Mouse (Mus musculus) bone marrow, adult 2 months (tissue): ENCODE results near the gene Rdh9. TPM values are rescaled to one million over a fixed set of nuclear protein-coding genes. Genes with fewer than 3 reads are reported as not detected.
A peak's percentile ranks its signal among the peaks of the same experiment; 100 is the strongest.

Experiments
- H3K27ac ChIP-seq: fragments of 200-500 bp; 2 replicates; pipeline ENCODE4 v1.5.1; 2012; ENCODE audit warnings: low read depth, mild to moderate bottlenecking, control low read depth, inconsistent platforms, low read length; ENCODE audit not compliant: control insufficient read depth, poor library complexity, insufficient read depth
- H3K4me1 ChIP-seq: fragments of 200-500 bp; 2 replicates; pipeline ENCODE4 v1.6.1; 2011; ENCODE audit warnings: low read length; ENCODE audit not compliant: control insufficient read depth, insufficient read depth
- H3K4me3 ChIP-seq: fragments of 200-500 bp; replicated peaks from 2 replicates; pipeline ENCODE3; 2011; ENCODE audit warnings: mild to moderate bottlenecking, low read depth, low read length, control low read depth; ENCODE audit not compliant: control insufficient read depth
- CTCF ChIP-seq: fragments of 200-500 bp; IDR thresholded peaks from 2 replicates; pipeline ENCODE4 v1.5.1; 2011; ENCODE audit warnings: low read length, control low read depth; ENCODE audit not compliant: control insufficient read depth, insufficient read depth
- POLR2A ChIP-seq: fragments of 200-500 bp; IDR thresholded peaks from 2 replicates; pipeline ENCODE4 v1.6.1; 2011; ENCODE audit warnings: low read depth, mild to moderate bottlenecking, control low read depth, low read length, borderline replicate concordance; ENCODE audit not compliant: control insufficient read depth
- WGBS: fragments of 180-500 bp; shearing (Covaris S2); methylation state at CpG from one replicate; pipeline ENCODE4 v1.1.7; 2018; 5-methylcytosine and 5-hydroxymethylcytosine counted together
- polyA plus RNA-seq: library from polyadenylated mRNA; stranded (reverse); fragments of >200 nt; gene quantifications from 2 replicates; pipeline ENCODE4 v1.2.4, GENCODE M21; 2011; ENCODE audit warnings: low replicate concordance; ENCODE audit not compliant: missing spikeins, insufficient read depth, insufficient read length

Gene Rdh9
- 0.55 TPM in 1 of 2 replicates, not detected in the other for polyA plus RNA-seq

DNA sequence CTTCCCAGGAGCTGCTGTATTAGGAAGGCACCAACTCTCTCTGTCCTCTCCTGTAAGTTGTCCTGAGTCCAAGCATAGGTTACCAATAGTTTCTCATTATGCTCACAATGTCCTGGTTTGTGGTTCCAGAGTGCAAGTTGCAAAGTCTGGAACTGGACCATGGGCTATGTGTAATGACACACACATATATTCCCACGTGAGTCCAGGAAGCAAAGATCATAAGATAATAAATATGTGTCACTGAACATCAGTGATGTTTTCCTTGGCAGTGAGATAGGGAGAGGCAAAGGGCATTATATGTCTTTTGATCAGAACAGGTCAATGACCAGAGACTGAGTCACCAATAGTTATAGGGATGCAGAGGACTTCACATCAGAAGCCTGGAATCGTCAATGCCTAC is at the start of gene Rdh9:
Gene Rdh9 (plus strand): TSS at position 376 of the 400 bp plus-strand sequence.
- no peak for TF ChIP-seq POLR2A
- TF ChIP-seq CTCF = no peak
- Histone ChIP-seq H3K4me1 (no peaks in the 10 kb centered on the region), H3K4me3 (no peak within 1 kb of the TSS), H3K27ac (no peak within 1 kb of the TSS)
- WGBS = 54% methylated on average over 2 of the region's 2 CpGs

DNA sequence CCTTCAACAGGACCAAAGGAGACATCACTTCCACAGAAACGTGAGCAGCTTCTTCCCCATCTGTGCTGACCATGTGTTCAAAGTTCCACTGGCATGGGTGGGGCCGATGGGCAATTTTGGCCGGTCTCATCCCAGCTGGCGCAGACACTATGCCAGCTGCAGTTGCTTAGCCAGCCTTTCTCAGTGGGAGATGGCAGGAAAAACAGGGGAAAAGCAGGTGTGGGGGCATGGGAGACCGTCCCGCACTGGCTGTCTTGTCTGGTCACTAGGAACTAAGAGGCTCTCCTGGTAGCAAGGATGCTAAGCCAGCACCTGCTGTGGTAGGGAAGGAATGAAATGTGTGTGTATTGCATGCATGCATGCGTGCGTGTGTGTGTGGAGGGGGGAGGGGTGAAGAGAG is 47.7 kb upstream of the Rdh9 start:
- Histone ChIP-seq H3K4me3 (no peak overlapping the region), H3K4me1 (peaks cover 3% of the 10 kb centered on the region; the same call in 1 of the 2 replicates), H3K27ac (no peak overlapping the region)
- no peak for TF ChIP-seq CTCF
- TF ChIP-seq POLR2A = no peak
- 73% methylated on average over 8 of the region's 8 CpGs for WGBS

DNA sequence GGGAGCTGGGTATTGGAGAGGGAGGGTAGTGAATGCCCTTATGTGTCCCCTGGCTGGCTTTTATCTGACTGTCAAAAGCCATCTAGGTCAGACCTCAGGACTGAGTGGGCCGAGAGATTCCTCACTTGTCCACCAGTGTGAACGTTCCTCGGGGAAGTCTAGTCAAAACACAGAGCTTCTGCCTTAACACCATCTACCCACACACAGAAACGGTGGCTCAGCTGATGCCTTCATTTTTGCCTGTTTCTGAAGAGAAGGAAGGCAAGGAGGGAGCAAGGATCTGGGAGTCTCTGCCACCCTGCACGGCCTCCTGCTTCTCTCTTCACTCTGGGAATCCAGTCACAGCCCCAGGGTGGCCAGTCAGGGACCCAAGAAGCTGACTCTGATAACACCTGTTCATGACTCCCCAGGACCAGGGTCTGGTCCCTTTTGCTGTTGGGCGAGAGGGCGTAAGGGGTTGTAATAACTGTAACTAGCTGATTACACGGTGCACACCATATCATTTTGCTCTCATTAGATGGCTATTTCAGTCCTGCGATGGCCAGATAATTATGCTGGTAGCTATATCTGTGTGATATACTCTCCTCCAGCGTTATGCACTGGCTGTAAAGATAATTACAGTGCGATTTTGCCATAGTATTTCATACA is 45.8 kb upstream of the Rdh9 start:
- 68% methylated on average over 11 of the region's 11 CpGs for WGBS
- TF ChIP-seq CTCF (no peak), POLR2A (no peak)
- Histone ChIP-seq H3K4me1 (peaks cover 3% of the 10 kb centered on the region; the same call in 1 of the 2 replicates), H3K27ac (peak overlapping the region; percentile 30), H3K4me3 (no peak overlapping the region)

DNA sequence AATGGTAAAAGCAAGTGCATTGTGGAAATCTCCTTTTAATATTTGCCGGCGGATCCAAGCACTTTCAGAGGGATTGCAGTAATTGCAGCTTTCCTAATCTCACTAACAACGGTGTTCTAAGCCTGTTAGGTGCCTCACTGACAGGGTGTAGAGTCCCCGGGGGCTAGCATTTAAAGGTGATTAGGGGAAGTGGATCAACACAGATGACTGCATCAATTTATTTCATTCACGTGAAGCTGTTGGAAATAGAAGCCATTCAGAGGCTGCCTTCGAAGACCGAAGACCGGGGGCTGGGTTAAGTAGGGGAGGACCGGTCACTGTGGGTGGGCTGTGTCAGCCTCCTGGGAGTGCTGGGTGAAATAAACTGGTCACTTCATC is 45.3 kb upstream of the Rdh9 start:
- Histone ChIP-seq H3K4me1 (peaks cover 3% of the 10 kb centered on the region; the same call in 1 of the 2 replicates), H3K4me3 (no peak overlapping the region), H3K27ac (peak overlapping the region; percentile 34)
- WGBS = 61% methylated on average over 9 of the region's 9 CpGs
- TF ChIP-seq CTCF (no peak), POLR2A (no peak)

DNA sequence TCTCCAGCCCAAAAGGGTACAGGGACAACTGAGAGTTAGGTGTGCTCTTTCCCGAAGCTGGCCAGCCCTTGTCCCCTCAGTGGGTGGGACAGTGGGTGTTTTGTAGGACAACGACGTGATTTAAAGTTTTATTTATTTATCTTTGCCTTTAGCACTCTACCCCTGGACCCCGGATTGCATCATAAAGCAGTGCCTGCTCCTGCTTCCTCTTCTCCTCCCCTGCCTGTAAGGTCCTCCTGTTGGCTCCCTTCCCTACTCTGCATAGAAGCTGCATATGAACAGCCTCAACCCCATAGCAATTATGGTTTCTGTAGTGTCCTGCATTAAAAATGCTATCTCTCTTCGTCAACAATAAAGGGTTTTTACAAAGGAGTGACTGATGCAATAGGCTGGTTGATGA is 44.8 kb upstream of the Rdh9 start:
- Histone ChIP-seq H3K4me3 (no peak overlapping the region), H3K27ac (peak overlapping the region; percentile 34; the same call in 1 of the 2 replicates), H3K4me1 (peaks cover 3% of the 10 kb centered on the region; the same call in 1 of the 2 replicates)
- 19% methylated on average over 5 of the region's 5 CpGs for WGBS
- TF ChIP-seq POLR2A = no peak
- TF ChIP-seq CTCF = no peak

DNA sequence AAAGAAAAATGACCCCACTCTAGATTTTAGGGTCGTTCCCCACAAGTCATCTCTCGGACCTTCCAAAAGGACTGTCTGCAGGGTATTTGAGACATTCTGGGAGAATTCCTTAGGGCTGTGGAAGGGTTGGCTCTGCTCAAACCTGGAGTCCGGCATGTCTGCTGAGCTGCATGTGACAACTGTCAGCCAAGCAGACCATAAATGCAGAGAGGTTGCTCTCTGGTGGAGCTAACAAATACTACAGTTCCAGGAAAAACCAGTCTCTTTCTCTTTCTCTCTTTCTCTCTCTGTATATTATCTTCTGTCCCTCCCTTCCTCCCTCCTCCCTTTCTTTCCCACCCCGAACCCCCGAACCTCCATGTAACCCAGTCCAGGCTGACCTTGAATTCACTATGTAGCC is 41.8 kb upstream of the Rdh9 start:
- Histone ChIP-seq H3K4me3 (no peak overlapping the region), H3K4me1 (peaks cover 6% of the 10 kb centered on the region), H3K27ac (no peak overlapping the region)
- TF ChIP-seq CTCF = no peak
- TF ChIP-seq POLR2A = no peak
- 51% methylated on average over 5 of the region's 5 CpGs for WGBS

DNA sequence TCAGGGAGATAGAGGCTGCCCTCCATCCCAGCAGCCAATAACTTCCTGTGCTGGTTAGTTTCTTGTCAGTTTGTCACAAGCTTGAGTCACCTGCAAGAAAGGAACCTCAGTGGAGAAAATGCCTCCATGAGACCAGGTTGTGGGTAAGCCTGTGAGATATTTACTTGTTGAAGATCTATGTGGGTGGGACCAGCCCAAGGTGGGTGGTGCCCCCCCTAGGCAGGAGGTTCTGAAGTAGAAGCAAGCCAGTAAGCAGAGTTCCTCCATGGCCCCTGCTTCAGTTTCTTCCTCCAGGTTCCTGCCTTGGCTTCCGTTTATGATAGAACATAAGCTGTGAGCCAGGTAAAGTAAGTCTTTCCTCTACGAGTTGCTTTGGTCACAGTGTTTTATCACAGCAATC is 39.9 kb upstream of the Rdh9 start:
- Histone ChIP-seq H3K4me1 (peaks cover 4% of the 10 kb centered on the region), H3K27ac (peak overlapping the region; percentile 81; the same call in 1 of the 2 replicates), H3K4me3 (no peak overlapping the region)
- WGBS = 22% methylated on average over 2 of the region's 2 CpGs
- TF ChIP-seq POLR2A = no peak
- TF ChIP-seq CTCF = no peak

DNA sequence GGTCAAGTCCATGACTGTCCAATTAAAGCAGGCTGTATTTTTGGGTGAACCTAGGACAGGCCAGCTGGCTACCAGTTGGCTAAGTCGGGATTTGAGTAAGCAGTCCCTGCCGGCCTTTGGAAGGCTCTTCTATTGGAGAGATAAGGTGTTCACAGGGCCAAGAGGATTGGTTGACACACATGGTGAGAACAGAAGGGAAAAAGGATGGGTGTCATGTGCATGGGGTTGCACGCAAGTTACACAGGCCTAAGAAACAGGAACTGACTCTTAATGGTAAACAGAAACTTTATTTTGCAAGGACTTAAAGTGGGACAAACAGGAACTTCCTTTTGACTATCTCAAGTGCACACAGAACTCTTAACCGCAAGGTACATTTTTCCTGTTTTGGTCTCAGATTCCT is 39.3 kb upstream of the Rdh9 start:
- Histone ChIP-seq H3K27ac (peak overlapping the region; percentile 81), H3K4me3 (no peak overlapping the region), H3K4me1 (peaks cover 3% of the 10 kb centered on the region)
- WGBS = 14% methylated on average over 4 of the region's 4 CpGs
- TF ChIP-seq POLR2A (no peak), CTCF (no peak)

DNA sequence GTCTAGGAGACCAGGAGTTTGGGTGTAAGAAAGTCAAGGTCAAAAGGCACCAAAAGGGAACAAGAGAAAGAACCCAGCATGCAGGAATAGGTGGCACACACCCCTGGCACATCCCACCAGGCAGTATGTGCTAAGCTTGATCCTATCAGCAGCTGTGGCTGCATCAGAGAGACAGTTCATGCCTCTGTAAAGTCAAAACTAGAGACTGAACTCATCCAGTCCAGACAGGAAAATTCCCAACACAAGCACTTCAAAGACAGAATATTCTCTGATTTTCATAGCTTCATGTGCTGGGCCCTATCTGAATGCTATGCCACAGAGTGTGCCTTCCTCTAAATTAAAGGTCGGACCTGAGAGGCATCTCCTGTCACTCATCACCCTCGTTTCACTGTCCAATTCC is 38.6 kb upstream of the Rdh9 start:
- Histone ChIP-seq H3K4me3 (no peak overlapping the region), H3K4me1 (peaks cover 4% of the 10 kb centered on the region), H3K27ac (peak overlapping the region; percentile 74)
- no peak for TF ChIP-seq POLR2A
- no peak for TF ChIP-seq CTCF
- WGBS = 26% methylated on average over 2 of the region's 2 CpGs
